Mouse (Mus musculus) thymus, postnatal 4 days (tissue): ENCODE results near the gene Ptprt.

Experiments used
- DNase-seq: peaks from one replicate; pipeline ENCODE4 v3.0.0; 2021

Gene Ptprt

GRCm38 (mm10) chr2:161657046-161657445, 1003.9 kb downstream of the Ptprt start:
- DNase-seq, result no peak

- no peak for DNase-seq
Observed at GRCm38 (mm10) chr2:161656632-161657031, 1004.3 kb downstream of the Ptprt start.

GRCm38 (mm10) chr2:161640805-161641204, 1020.1 kb downstream of the Ptprt start:
- no peak for DNase-seq

GRCm38 (mm10) chr2:161634084-161634483, 1026.9 kb downstream of the Ptprt start:
- DNase-seq, result no peak

- DNase-seq, result no peak
Observed at GRCm38 (mm10) chr2:161625896-161626295, 1035.1 kb downstream of the Ptprt start.

GRCm38 (mm10) chr2:161608401-161608800, 1052.5 kb downstream of the Ptprt start:
- no peak for DNase-seq

GRCm38 (mm10) chr2:161607372-161607771, 1053.6 kb downstream of the Ptprt start:
- DNase-seq, result no peak

- DNase-seq, result no peak
Observed at GRCm38 (mm10) chr2:161600206-161600808, 1060.6 kb downstream of the Ptprt start.

GRCm38 (mm10) chr2:161593391-161594152, 1067.4 kb downstream of the Ptprt start:
- DNase-seq, result no peak

GRCm38 (mm10) chr2:161574401-161574800, 1086.5 kb downstream of the Ptprt start:
- DNase-seq, result no peak

GRCm38 (mm10) chr2:161572201-161572600, 1088.7 kb downstream of the Ptprt start:
- DNase-seq, result no peak

- DNase-seq, result no peak
Observed at GRCm38 (mm10) chr2:161570236-161570995, 1090.5 kb downstream of the Ptprt start.

- no peak for DNase-seq
Observed at GRCm38 (mm10) chr2:161561502-161561901, 1099.4 kb downstream of the Ptprt start.

GRCm38 (mm10) chr2:161557874-161558273, 1103.1 kb downstream of the Ptprt start:
- no peak for DNase-seq

GRCm38 (mm10) chr2:161553651-161554050, 1107.3 kb downstream of the Ptprt start:
- no peak for DNase-seq

- no peak for DNase-seq
Observed at GRCm38 (mm10) chr2:161552011-161552410, 1108.9 kb downstream of the Ptprt start.

GRCm38 (mm10) chr2:161549577-161549976, 1111.4 kb downstream of the Ptprt start:
- no peak for DNase-seq

- DNase-seq, result no peak
Observed at GRCm38 (mm10) chr2:161547318-161547717, 1113.6 kb downstream of the Ptprt start.

- DNase-seq, result no peak
Observed at GRCm38 (mm10) chr2:161545406-161545805, 1115.5 kb downstream of the Ptprt start.

- no peak for DNase-seq
Observed at GRCm38 (mm10) chr2:161534151-161534550, 1126.8 kb downstream of the Ptprt start.

GRCm38 (mm10) chr2:161527192-161527591, 1133.8 kb downstream of the Ptprt start:
- DNase-seq, result no peak

- DNase-seq, result no peak
Observed at GRCm38 (mm10) chr2:161519671-161520070, 1141.3 kb downstream of the Ptprt start.

- DNase-seq, result no peak
Observed at GRCm38 (mm10) chr2:161516921-161517320, 1144.0 kb downstream of the Ptprt start.

GRCm38 (mm10) chr2:161513256-161513655, 1147.7 kb downstream of the Ptprt start:
- DNase-seq, result no peak
